Mouse (Mus musculus) forebrain, embryonic 13.5 days (tissue): ENCODE data around the gene Ces2g. TPM values are rescaled to one million over a fixed set of nuclear protein-coding genes. Genes with fewer than 3 reads are reported as not detected.

Experiments
- ATAC-seq: fragments of 200-750 bp; cut with Nextera tagmentation; 2 replicates; pipeline ENCODE4 v1.8.0; 2017
- H3K27ac ChIP-seq: fragments of 300-500 bp; sonication (generic); 2 replicates; pipeline ENCODE4 v1.5.1; 2015; ENCODE audit warnings: inconsistent platforms, mild to moderate bottlenecking, moderate library complexity
- H3K27me3 ChIP-seq: fragments of 300-500 bp; sonication (generic); 2 replicates; pipeline ENCODE4 v1.6.1; 2015; ENCODE audit warnings: mild to moderate bottlenecking, inconsistent platforms
- H3K36me3 ChIP-seq: fragments of 300-500 bp; sonication (generic); 2 replicates; pipeline ENCODE4 v1.6.1; 2015; ENCODE audit warnings: mild to moderate bottlenecking, inconsistent platforms; ENCODE audit not compliant: poor library complexity, severe bottlenecking
- H3K4me1 ChIP-seq: fragments of 300-500 bp; sonication (generic); 2 replicates; pipeline ENCODE4 v1.6.1; 2015; ENCODE audit warnings: inconsistent platforms
- H3K4me2 ChIP-seq: fragments of 300-500 bp; sonication (generic); 2 replicates; pipeline ENCODE4 v1.6.1; 2015; ENCODE audit warnings: inconsistent platforms, mild to moderate bottlenecking, moderate library complexity
- H3K4me3 ChIP-seq: fragments of 300-500 bp; sonication (generic); 2 replicates; pipeline ENCODE4 v1.5.1; 2015; ENCODE audit warnings: mild to moderate bottlenecking, inconsistent platforms
- H3K9ac ChIP-seq: fragments of 300-500 bp; sonication (generic); 2 replicates; pipeline ENCODE4 v1.6.1; 2015; ENCODE audit warnings: mild to moderate bottlenecking, inconsistent platforms
- H3K9me3 ChIP-seq: fragments of 300-500 bp; sonication (generic); replicated peaks from 2 replicates; pipeline ENCODE4 v1.6.1; 2016; ENCODE audit warnings: inconsistent platforms
- WGBS: fragments of 180-500 bp; shearing (Covaris S2); methylation state at CpG from one replicate; pipeline ENCODE4 v1.1.7; 2015; 5-methylcytosine and 5-hydroxymethylcytosine counted together
- polyA plus RNA-seq: library from polyadenylated mRNA; unstranded; fragments of >200 nt; fragmentation: Nextera tagmentation; extraction: Ambion mirVana; gene quantifications from 2 replicates; pipeline ENCODE4 v1.2.1, GENCODE M21; 2015

The Ces2g gene
- polyA plus RNA-seq: not detected in 2 replicates

GRCm38 (mm10) chr8:104961537-104961961 is at the start of gene Ces2g:
Ces2g (plus strand) TSS chr8:104961718.
- H3K9ac ChIP-seq: no peak within 1 kb of the TSS
- no peak for ATAC-seq
- 76% methylated on average over 5 of the region's 5 CpGs for WGBS

GRCm38 (mm10) chr8:104925972-104926596 is 35.4 kb upstream of the Ces2g start, which contains the start of gene Ces2e:
Ces2e (plus strand) TSS chr8:104926260.
- H3K4me2 ChIP-seq: no peak within 1 kb of the TSS
- no peaks in the 10 kb centered on the region for H3K27me3 ChIP-seq
- H3K36me3 ChIP-seq: no peaks in the 10 kb centered on the region
- ATAC-seq: no peak
- no peaks in the 10 kb centered on the region for H3K4me1 ChIP-seq
- H3K9ac ChIP-seq: no peak within 1 kb of the TSS
- no peaks in the 10 kb centered on the region for H3K9me3 ChIP-seq
- no peak within 1 kb of the TSS for H3K4me3 ChIP-seq
- WGBS: 79% methylated on average over 5 of the region's 5 CpGs
- H3K27ac ChIP-seq: no peak within 1 kb of the TSS

More at GRCm38 (mm10) chr8:104961537-104961961, at the start of gene Ces2g:
- H3K36me3 ChIP-seq: no peaks in the 10 kb centered on the region
- no peaks in the 10 kb centered on the region for H3K9me3 ChIP-seq
- no peaks in the 10 kb centered on the region for H3K4me1 ChIP-seq
- H3K27ac ChIP-seq: no peak within 1 kb of the TSS
- H3K4me2 ChIP-seq: no peak within 1 kb of the TSS
- no peaks in the 10 kb centered on the region for H3K27me3 ChIP-seq
- H3K4me3 ChIP-seq: no peak within 1 kb of the TSS

- Histone ChIP-seq H3K4me1 (no peaks in the 10 kb centered on the region), H3K27me3 (no peaks in the 10 kb centered on the region), H3K36me3 (no peaks in the 10 kb centered on the region), H3K9ac (no peak overlapping the region), H3K4me3 (no peak overlapping the region), H3K27ac (no peak overlapping the region), H3K4me2 (no peak overlapping the region), H3K9me3 (no peaks in the 10 kb centered on the region)
- 84% methylated on average over 3 of the region's 3 CpGs for WGBS
- ATAC-seq: no peak
Measured at GRCm38 (mm10) chr8:104927301-104927700, 34.2 kb upstream of the Ces2g start.

- Histone ChIP-seq H3K36me3 (no peaks in the 10 kb centered on the region), H3K27ac (no peak overlapping the region), H3K9ac (no peak overlapping the region), H3K9me3 (no peaks in the 10 kb centered on the region), H3K4me3 (no peak overlapping the region), H3K4me2 (no peak overlapping the region), H3K27me3 (no peaks in the 10 kb centered on the region), H3K4me1 (no peaks in the 10 kb centered on the region)
- no peak for ATAC-seq
- WGBS: 80% methylated on average over 2 of the region's 2 CpGs
Measured at GRCm38 (mm10) chr8:104944665-104945064, 16.9 kb upstream of the Ces2g start.

GRCm38 (mm10) chr8:104947056-104947455 is 14.5 kb upstream of the Ces2g start, which contains the start of gene Ces2f:
Ces2f (plus strand) TSS chr8:104947356.
- H3K9me3 ChIP-seq: no peaks in the 10 kb centered on the region
- H3K4me1 ChIP-seq: no peaks in the 10 kb centered on the region
- H3K4me3 ChIP-seq: no peak within 1 kb of the TSS
- no peak within 1 kb of the TSS for H3K27ac ChIP-seq
- H3K9ac ChIP-seq: no peak within 1 kb of the TSS
- WGBS: 92% methylated on average over 4 of the region's 4 CpGs
- H3K4me2 ChIP-seq: no peak within 1 kb of the TSS
- H3K27me3 ChIP-seq: no peaks in the 10 kb centered on the region
- H3K36me3 ChIP-seq: no peaks in the 10 kb centered on the region
- ATAC-seq: no peak

GRCm38 (mm10) chr8:104949031-104949430 is 12.5 kb upstream of the Ces2g start:
- H3K9me3 ChIP-seq: no peaks in the 10 kb centered on the region
- H3K27me3 ChIP-seq: no peaks in the 10 kb centered on the region
- H3K36me3 ChIP-seq: no peaks in the 10 kb centered on the region
- ATAC-seq: no peak
- H3K9ac ChIP-seq: no peak overlapping the region
- 92% methylated on average over 5 of the region's 5 CpGs for WGBS
- H3K4me2 ChIP-seq: no peak overlapping the region
- H3K4me1 ChIP-seq: no peaks in the 10 kb centered on the region
- H3K4me3 ChIP-seq: no peak overlapping the region
- H3K27ac ChIP-seq: no peak overlapping the region

- ATAC-seq: no peak
- no peak overlapping the region for H3K27ac ChIP-seq
- H3K9ac ChIP-seq: no peak overlapping the region
- no peaks in the 10 kb centered on the region for H3K36me3 ChIP-seq
- no peaks in the 10 kb centered on the region for H3K4me1 ChIP-seq
- no peaks in the 10 kb centered on the region for H3K27me3 ChIP-seq
- no peak overlapping the region for H3K4me3 ChIP-seq
- WGBS: 80% methylated on average over 8 of the region's 8 CpGs
- no peak overlapping the region for H3K4me2 ChIP-seq
- H3K9me3 ChIP-seq: no peaks in the 10 kb centered on the region
Measured at GRCm38 (mm10) chr8:104962229-104962901, 847 bp downstream of the Ces2g start.

- WGBS: 85% methylated on average over 4 of the region's 4 CpGs
- no peaks in the 10 kb centered on the region for H3K9me3 ChIP-seq
Measured at GRCm38 (mm10) chr8:104963375-104963894, 1.9 kb downstream of the Ces2g start.

GRCm38 (mm10) chr8:104984126-104984525 is 22.6 kb downstream of the Ces2g start:
- WGBS: 94% methylated on average over 5 of the region's 5 CpGs

More at GRCm38 (mm10) chr8:104963375-104963894, 1.9 kb downstream of the Ces2g start:
- H3K4me1 ChIP-seq: no peaks in the 10 kb centered on the region
- H3K4me3 ChIP-seq: no peak overlapping the region
- H3K36me3 ChIP-seq: no peaks in the 10 kb centered on the region
- no peak for ATAC-seq
- no peak overlapping the region for H3K4me2 ChIP-seq
- no peak overlapping the region for H3K27ac ChIP-seq
- H3K27me3 ChIP-seq: no peaks in the 10 kb centered on the region
- H3K9ac ChIP-seq: no peak overlapping the region

GRCm38 (mm10) chr8:104984942-104985341 is 23.4 kb downstream of the Ces2g start:
- Histone ChIP-seq H3K27ac (no peak overlapping the region), H3K9ac (no peak overlapping the region), H3K4me1 (no peaks in the 10 kb centered on the region), H3K9me3 (peaks cover 7% of the 10 kb centered on the region; the same call in 1 of the 2 replicates), H3K27me3 (no peaks in the 10 kb centered on the region), H3K4me2 (no peak overlapping the region), H3K36me3 (no peaks in the 10 kb centered on the region), H3K4me3 (no peak overlapping the region)
- no peak for ATAC-seq
- 95% methylated on average over 2 of the region's 2 CpGs for WGBS

More at GRCm38 (mm10) chr8:104984126-104984525, 22.6 kb downstream of the Ces2g start:
- no peaks in the 10 kb centered on the region for H3K36me3 ChIP-seq
- no peak overlapping the region for H3K9ac ChIP-seq
- H3K9me3 ChIP-seq: peaks cover 7% of the 10 kb centered on the region; the same call in 1 of the 2 replicates
- no peak for ATAC-seq
- H3K4me1 ChIP-seq: no peaks in the 10 kb centered on the region
- no peak overlapping the region for H3K27ac ChIP-seq
- no peak overlapping the region for H3K4me2 ChIP-seq
- H3K4me3 ChIP-seq: no peak overlapping the region
- no peaks in the 10 kb centered on the region for H3K27me3 ChIP-seq

GRCm38 (mm10) chr8:104998191-104998590 is 36.7 kb downstream of the Ces2g start:
- Histone ChIP-seq H3K27ac (no peak overlapping the region), H3K9ac (no peak overlapping the region), H3K4me1 (no peaks in the 10 kb centered on the region), H3K36me3 (no peaks in the 10 kb centered on the region), H3K4me2 (no peak overlapping the region), H3K9me3 (no peaks in the 10 kb centered on the region), H3K27me3 (no peaks in the 10 kb centered on the region), H3K4me3 (no peak overlapping the region)
- ATAC-seq: no peak
- WGBS: 82% methylated on average over 6 of the region's 6 CpGs

GRCm38 (mm10) chr8:104999183-104999582 is 37.7 kb downstream of the Ces2g start:
- Histone ChIP-seq H3K9ac (no peak overlapping the region), H3K4me2 (no peak overlapping the region), H3K9me3 (no peaks in the 10 kb centered on the region), H3K4me3 (no peak overlapping the region), H3K36me3 (no peaks in the 10 kb centered on the region), H3K27ac (no peak overlapping the region), H3K4me1 (no peaks in the 10 kb centered on the region), H3K27me3 (no peaks in the 10 kb centered on the region)
- WGBS: 88% methylated on average over 6 of the region's 6 CpGs
- no peak for ATAC-seq
